Mouse (Mus musculus) ES-CJ7 (cell line): ENCODE data around the gene Wipf3.

ENCODE experiments used
- DNase-seq: peaks from one replicate; pipeline ENCODE4 v3.0.0; 2011; ENCODE audit warnings: low read depth, low spot score

Gene Wipf3

GRCm38 (mm10) chr6:54475926-54476667 is 46.7 kb downstream of the Wipf3 start:
- DNase-seq, result peak; percentile 12

- DNase-seq, result peak; percentile 23
Measured at GRCm38 (mm10) chr6:54478646-54479324, 49.4 kb downstream of the Wipf3 start.

- no peak for DNase-seq
Measured at GRCm38 (mm10) chr6:54481390-54482112, 52.1 kb downstream of the Wipf3 start.

GRCm38 (mm10) chr6:54485000-54485399 is 55.6 kb downstream of the Wipf3 start:
- DNase-seq, result peak; percentile 23

- peak; percentile 29 for DNase-seq
Measured at GRCm38 (mm10) chr6:54485435-54485901, 56.1 kb downstream of the Wipf3 start.

- no peak for DNase-seq
Measured at GRCm38 (mm10) chr6:54485973-54486569, 56.7 kb downstream of the Wipf3 start.

- DNase-seq, result no peak
Measured at GRCm38 (mm10) chr6:54491074-54491473, 61.7 kb downstream of the Wipf3 start.

- no peak for DNase-seq
Measured at GRCm38 (mm10) chr6:54494097-54494496, 64.7 kb downstream of the Wipf3 start.

GRCm38 (mm10) chr6:54494612-54495398 is 65.4 kb downstream of the Wipf3 start:
- DNase-seq, result no peak

- DNase-seq, result no peak
Measured at GRCm38 (mm10) chr6:54496214-54496613, 66.8 kb downstream of the Wipf3 start.

GRCm38 (mm10) chr6:54502661-54503115 is 73.3 kb downstream of the Wipf3 start:
- no peak for DNase-seq

GRCm38 (mm10) chr6:54506318-54506717 is 76.9 kb downstream of the Wipf3 start:
- DNase-seq, result no peak

- DNase-seq, result peak; percentile 50
Measured at GRCm38 (mm10) chr6:54507002-54507401, 77.6 kb downstream of the Wipf3 start.

GRCm38 (mm10) chr6:54507808-54508207 is 78.4 kb downstream of the Wipf3 start:
- no peak for DNase-seq

GRCm38 (mm10) chr6:54508256-54508793 is 78.9 kb downstream of the Wipf3 start:
- no peak for DNase-seq

GRCm38 (mm10) chr6:54509264-54509663 is 79.9 kb downstream of the Wipf3 start:
- no peak for DNase-seq

- no peak for DNase-seq
Measured at GRCm38 (mm10) chr6:54512256-54512655, 82.9 kb downstream of the Wipf3 start.

- DNase-seq, result no peak
Measured at GRCm38 (mm10) chr6:54516512-54517134, 87.2 kb downstream of the Wipf3 start.

- no peak for DNase-seq
Measured at GRCm38 (mm10) chr6:54518758-54519157, 89.4 kb downstream of the Wipf3 start.

GRCm38 (mm10) chr6:54528666-54529065 is 99.3 kb downstream of the Wipf3 start:
- DNase-seq, result no peak
